Mouse (Mus musculus): ENCODE results near the gene Casp8ap2.

Casp8ap2 gene

GRCm38 (mm10) chr4:32615034-32615881 is at the start of gene Casp8ap2:
Gene Casp8ap2 (plus strand): TSS chr4:32615451.
- DNase-seq: peak; percentile 99 to 100

- DNase-seq: no peak
Measured at GRCm38 (mm10) chr4:32569054-32569453, 46.2 kb upstream of the Casp8ap2 start.

- peak; percentile 29 to 61 for DNase-seq
Measured at GRCm38 (mm10) chr4:32569995-32570938, 45.0 kb upstream of the Casp8ap2 start.

GRCm38 (mm10) chr4:32570939-32571317 is 44.3 kb upstream of the Casp8ap2 start:
- DNase-seq: no peak

GRCm38 (mm10) chr4:32571441-32571840 is 43.8 kb upstream of the Casp8ap2 start:
- DNase-seq: no peak

GRCm38 (mm10) chr4:32572118-32572517 is 43.1 kb upstream of the Casp8ap2 start:
- DNase-seq: peak; percentile 45 to 61

- peak; percentile 32 to 33 for DNase-seq
Measured at GRCm38 (mm10) chr4:32573586-32573985, 41.7 kb upstream of the Casp8ap2 start.

- DNase-seq: no peak
Measured at GRCm38 (mm10) chr4:32574604-32575003, 40.6 kb upstream of the Casp8ap2 start.

- peak in 1 of 2 experiments; percentile 25 for DNase-seq
Measured at GRCm38 (mm10) chr4:32575165-32575564, 40.1 kb upstream of the Casp8ap2 start.

GRCm38 (mm10) chr4:32579850-32580249 is 35.4 kb upstream of the Casp8ap2 start:
- DNase-seq: peak in 1 of 2 experiments; percentile 22

GRCm38 (mm10) chr4:32584181-32584580 is 31.1 kb upstream of the Casp8ap2 start:
- no peak for DNase-seq

GRCm38 (mm10) chr4:32586596-32586995 is 28.7 kb upstream of the Casp8ap2 start:
- peak; percentile 42 to 89 for DNase-seq

- DNase-seq: no peak
Measured at GRCm38 (mm10) chr4:32587543-32587942, 27.7 kb upstream of the Casp8ap2 start.

- no peak for DNase-seq
Measured at GRCm38 (mm10) chr4:32588237-32588636, 27.0 kb upstream of the Casp8ap2 start.

GRCm38 (mm10) chr4:32601135-32601534 is 14.1 kb upstream of the Casp8ap2 start:
- DNase-seq: peak; percentile 27 to 83

GRCm38 (mm10) chr4:32602660-32603059 is 12.6 kb upstream of the Casp8ap2 start, which contains the start of gene Gja10:
Gene Gja10 (minus strand): TSS chr4:32602760.
- no peak for DNase-seq

- DNase-seq: no peak
Measured at GRCm38 (mm10) chr4:32621637-32622036, 6.4 kb downstream of the Casp8ap2 start.

- DNase-seq: peak in 1 of 2 experiments; percentile 2
Measured at GRCm38 (mm10) chr4:32651669-32652068, 36.4 kb downstream of the Casp8ap2 start.

GRCm38 (mm10) chr4:32656146-32656904 is 41.1 kb downstream of the Casp8ap2 start:
- no peak for DNase-seq

- DNase-seq: peak; percentile 96 to 98
Measured at GRCm38 (mm10) chr4:32656918-32657662, 41.8 kb downstream of the Casp8ap2 start, which contains the start of gene Mdn1. Gene Mdn1 (plus strand): TSS chr4:32657119.

- no peak for DNase-seq
Measured at GRCm38 (mm10) chr4:32665843-32666242, 50.6 kb downstream of the Casp8ap2 start.

- DNase-seq: peak in 1 of 2 experiments; percentile 13
Measured at GRCm38 (mm10) chr4:32668291-32668690, 53.0 kb downstream of the Casp8ap2 start.

All from kidney, postnatal 36 days (tissue).